Mouse (Mus musculus) stomach, postnatal 0 days (tissue): ENCODE results near the gene P4htm. TPM values are rescaled to one million over a fixed set of nuclear protein-coding genes. Genes with fewer than 3 reads are reported as not detected.

ENCODE experiments used
- ATAC-seq: fragments of 200-750 bp; cut with Nextera tagmentation; 2 replicates; pipeline ENCODE4 v1.8.0; 2017; ENCODE audit not compliant: low FRiP score, low TSS enrichment
- DNase-seq: peaks from one replicate; pipeline ENCODE4 v3.0.0-alpha.2; 2016; ENCODE audit warnings: low spot score
- H3K27ac ChIP-seq: fragments of 300-500 bp; sonication (generic); replicated peaks from 2 replicates; pipeline ENCODE4 v1.5.1; 2014; ENCODE audit warnings: mild to moderate bottlenecking, control low read depth
- H3K27me3 ChIP-seq: fragments of 300-500 bp; sonication (generic); 2 replicates; pipeline ENCODE4 v1.6.1; 2014; ENCODE audit warnings: low read length; ENCODE audit not compliant: control insufficient read depth, insufficient read depth
- H3K36me3 ChIP-seq: fragments of 300-500 bp; sonication (generic); 2 replicates; pipeline ENCODE4 v1.6.1; 2014; ENCODE audit warnings: low read length, mixed read lengths; ENCODE audit not compliant: control insufficient read depth, insufficient read depth
- H3K4me1 ChIP-seq: fragments of 300-500 bp; sonication (generic); replicated peaks from 2 replicates; pipeline ENCODE4 v1.6.1; 2014; ENCODE audit warnings: antibody characterized with exemption; ENCODE audit not compliant: control insufficient read depth, insufficient read depth
- H3K4me2 ChIP-seq: fragments of 300-500 bp; sonication (generic); replicated peaks from 2 replicates; pipeline ENCODE4 v1.6.1; 2014; ENCODE audit warnings: low read depth, mild to moderate bottlenecking, control low read depth, moderate library complexity
- H3K4me3 ChIP-seq: fragments of 300-500 bp; sonication (generic); 2 replicates; pipeline ENCODE4 v1.5.1; 2014; ENCODE audit warnings: low read depth, low read length, control low read depth
- H3K9ac ChIP-seq: fragments of 300-500 bp; sonication (generic); 2 replicates; pipeline ENCODE4 v1.6.1; 2014; ENCODE audit warnings: mild to moderate bottlenecking, low read length, control low read depth, mixed read lengths
- H3K9me3 ChIP-seq: fragments of 300-500 bp; sonication (generic); 2 replicates; pipeline ENCODE4 v1.6.1; 2016; ENCODE audit warnings: low read length; ENCODE audit not compliant: control insufficient read depth
- CTCF ChIP-seq: IDR thresholded peaks from 2 replicates; pipeline ENCODE4 v1.5.1; 2016; ENCODE audit warnings: antibody characterized with exemption, low read depth, mild to moderate bottlenecking, moderate library complexity
- EP300 ChIP-seq: optimal IDR thresholded peaks from 2 replicates; pipeline ENCODE3; 2016; ENCODE audit warnings: antibody characterized with exemption
- WGBS: fragments of 180-500 bp; shearing (Covaris S2); extraction: QIAGEN DNeasy Blood & Tissue Kit; methylation state at CpG from one replicate; pipeline ENCODE4 v1.1.7; 2014; 5-methylcytosine and 5-hydroxymethylcytosine counted together
- polyA plus RNA-seq: library from polyadenylated mRNA; unstranded; fragments of >200 nt; fragmentation: Nextera tagmentation; extraction: Ambion mirVana; gene quantifications from 2 replicates; pipeline ENCODE4 v1.2.1, GENCODE M21; 2015

Gene P4htm
- 3.7 and 4.4 TPM in 2 replicates for polyA plus RNA-seq

DNA sequence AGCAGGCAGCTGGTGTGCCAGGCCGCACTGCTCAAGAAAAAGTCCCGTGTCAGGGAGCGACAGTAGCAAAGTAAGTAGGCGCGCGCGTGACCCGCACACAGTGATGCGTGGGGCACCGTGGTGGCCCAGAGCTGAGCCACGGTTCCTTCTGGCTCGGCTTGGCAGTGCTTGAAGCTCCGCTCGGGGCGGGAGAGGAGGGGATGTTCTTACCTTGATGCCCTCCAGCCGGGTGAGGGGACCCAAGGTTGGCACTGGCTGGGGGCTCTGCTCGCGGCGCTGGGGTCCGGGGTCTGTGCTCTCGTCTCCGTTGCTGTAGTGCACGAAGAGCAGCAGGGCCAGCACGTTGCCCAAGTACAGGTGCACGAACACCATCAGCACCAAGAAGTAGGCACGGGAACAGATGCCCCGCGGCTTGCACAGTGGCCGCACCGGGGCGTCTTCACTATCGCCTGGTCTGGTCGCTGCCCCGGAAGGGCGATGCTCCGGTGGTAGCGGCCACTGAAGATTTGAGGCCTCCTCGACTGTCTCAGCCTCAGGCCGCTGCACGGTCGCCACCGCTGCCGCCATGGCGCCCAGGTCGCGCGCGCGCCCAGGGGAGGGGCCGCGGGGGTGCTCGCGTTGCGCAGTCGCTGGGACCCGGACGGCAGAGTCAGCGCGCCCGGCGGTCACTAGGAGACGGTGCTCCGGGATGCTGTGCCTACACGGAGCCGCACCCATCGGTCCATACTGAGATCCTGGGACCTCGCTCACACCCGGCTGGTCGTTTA, at the start of gene P4htm:
P4htm (minus strand) TSS at position 670 of the 767 bp plus-strand sequence.
- H3K9ac ChIP-seq, result peak within 1 kb of the TSS; percentile 68
- H3K9me3 ChIP-seq, result no peaks in the 10 kb centered on the region
- ATAC-seq (peak; percentile 79), DNase-seq (peak; percentile 61)
- H3K27me3 ChIP-seq, result no peaks in the 10 kb centered on the region
- H3K4me3 ChIP-seq, result peak within 1 kb of the TSS; percentile 63
- no peaks in the 10 kb centered on the region for H3K36me3 ChIP-seq
- H3K4me2 ChIP-seq, result peak within 1 kb of the TSS; percentile 88
- 0 out of 2 replicates have a peak within 1 kb of the TSS, but pooled peaks have one; percentile 13 for H3K27ac ChIP-seq
- TF ChIP-seq EP300 (no peak), CTCF (no peak)
- no peaks in the 10 kb centered on the region for H3K4me1 ChIP-seq
- WGBS, result 3% methylated on average over 66 of the region's 69 CpGs

DNA sequence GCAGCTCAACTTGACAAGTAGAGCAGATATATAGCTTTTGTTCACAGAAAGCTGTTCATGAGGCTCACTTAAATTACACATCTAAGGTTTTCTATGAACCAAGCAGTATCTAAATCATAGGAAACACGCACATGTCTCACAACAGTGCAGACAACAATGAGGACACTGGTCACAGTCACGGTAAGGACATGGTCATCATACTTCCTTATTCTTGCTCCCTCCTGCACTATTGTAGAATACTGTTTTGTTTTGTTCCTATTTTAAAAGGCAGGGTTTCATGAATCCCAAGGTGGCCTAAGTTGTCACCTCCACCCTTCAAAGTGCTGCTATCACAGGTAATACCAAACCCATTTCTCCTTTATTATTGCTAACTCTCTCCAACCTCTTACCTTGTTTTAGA, 42.4 kb upstream of the P4htm start:
- H3K36me3 ChIP-seq, result peaks cover 5% of the 10 kb centered on the region; the same call in 1 of the 2 replicates
- no peak overlapping the region for H3K27ac ChIP-seq
- H3K4me2 ChIP-seq, result no peak overlapping the region
- H3K4me3 ChIP-seq, result no peak overlapping the region
- no peaks in the 10 kb centered on the region for H3K27me3 ChIP-seq
- no peak for ATAC-seq
- H3K9me3 ChIP-seq, result no peaks in the 10 kb centered on the region
- WGBS, result 80% methylated on average over 2 of the region's 2 CpGs
- no peak overlapping the region for H3K9ac ChIP-seq
- no peak for DNase-seq
- no peak for TF ChIP-seq CTCF
- no peak for TF ChIP-seq EP300
- H3K4me1 ChIP-seq, result no peaks in the 10 kb centered on the region

DNA sequence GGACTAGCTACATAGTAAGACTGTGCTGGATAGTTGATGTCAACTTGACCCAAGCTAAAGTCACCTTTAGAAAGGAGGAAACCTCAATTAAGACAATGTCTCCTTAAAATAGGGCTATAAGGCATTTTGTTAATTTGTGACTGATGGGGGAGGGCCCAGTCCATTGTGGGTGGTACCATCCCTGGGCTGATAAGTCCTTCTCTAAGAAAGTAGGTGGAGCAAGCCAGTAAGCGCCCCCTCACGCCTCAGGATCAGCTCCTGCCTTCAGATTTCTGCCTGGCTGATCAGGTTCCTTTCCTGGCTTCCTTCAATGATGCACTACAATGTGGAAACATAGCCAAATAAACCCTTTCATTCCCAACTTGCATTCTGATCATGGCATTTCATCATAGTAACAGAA, 37.9 kb upstream of the P4htm start:
- Histone ChIP-seq H3K36me3 (no peaks in the 10 kb centered on the region), H3K9me3 (no peaks in the 10 kb centered on the region), H3K4me3 (no peak overlapping the region), H3K4me1 (no peaks in the 10 kb centered on the region), H3K27me3 (no peaks in the 10 kb centered on the region), H3K9ac (no peak overlapping the region), H3K4me2 (no peak overlapping the region), H3K27ac (no peak overlapping the region)
- no peak for DNase-seq
- TF ChIP-seq EP300, result no peak
- 70% methylated on average over 2 of the region's 2 CpGs for WGBS
- no peak for ATAC-seq

DNA sequence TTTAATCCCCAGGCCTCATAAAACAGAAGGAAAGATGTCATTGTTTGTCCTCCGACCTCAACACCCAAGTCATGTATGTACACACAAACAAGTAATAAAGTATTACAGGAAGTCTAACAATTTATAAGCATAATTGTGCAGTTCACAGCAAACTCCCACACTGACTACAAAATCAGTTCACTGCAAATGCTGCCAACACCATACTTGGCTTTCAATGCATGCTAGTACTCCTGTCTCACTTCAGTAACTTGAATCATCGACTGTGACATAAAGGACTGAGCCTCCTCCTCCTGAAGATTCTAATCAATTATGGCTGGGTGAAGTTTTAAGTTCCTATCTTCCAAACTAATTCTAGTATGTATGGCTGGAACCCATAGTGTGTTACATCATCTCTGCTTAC, 36.4 kb upstream of the P4htm start:
- 70% methylated on average over 2 of the region's 2 CpGs for WGBS
- Histone ChIP-seq H3K4me1 (no peaks in the 10 kb centered on the region), H3K27me3 (no peaks in the 10 kb centered on the region), H3K9ac (no peak overlapping the region), H3K9me3 (no peaks in the 10 kb centered on the region), H3K4me2 (no peak overlapping the region), H3K36me3 (no peaks in the 10 kb centered on the region), H3K27ac (no peak overlapping the region), H3K4me3 (no peak overlapping the region)
- ATAC-seq (no peak), DNase-seq (no peak)
- TF ChIP-seq CTCF (no peak), EP300 (no peak)

DNA sequence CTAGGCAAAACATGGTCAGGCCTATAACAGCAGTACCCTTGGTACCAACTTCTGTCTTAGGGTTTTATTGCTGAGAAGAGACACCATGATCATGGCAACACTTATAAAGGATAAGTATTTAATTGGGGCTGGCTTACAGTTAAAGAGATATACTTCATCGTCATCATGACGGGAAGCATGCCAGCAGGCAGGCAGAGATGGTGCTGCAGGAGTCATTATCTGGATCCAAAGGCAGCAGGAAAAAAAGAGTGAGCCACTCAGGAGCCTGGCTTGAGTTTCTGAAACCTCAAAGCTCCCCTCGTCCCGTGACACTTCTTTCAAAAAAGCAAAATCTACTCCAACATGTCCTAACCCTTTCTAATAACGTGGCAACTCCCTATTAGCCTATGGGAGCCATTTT, 34.9 kb upstream of the P4htm start:
- no peak for ATAC-seq
- TF ChIP-seq EP300 (no peak), CTCF (no peak)

DNA sequence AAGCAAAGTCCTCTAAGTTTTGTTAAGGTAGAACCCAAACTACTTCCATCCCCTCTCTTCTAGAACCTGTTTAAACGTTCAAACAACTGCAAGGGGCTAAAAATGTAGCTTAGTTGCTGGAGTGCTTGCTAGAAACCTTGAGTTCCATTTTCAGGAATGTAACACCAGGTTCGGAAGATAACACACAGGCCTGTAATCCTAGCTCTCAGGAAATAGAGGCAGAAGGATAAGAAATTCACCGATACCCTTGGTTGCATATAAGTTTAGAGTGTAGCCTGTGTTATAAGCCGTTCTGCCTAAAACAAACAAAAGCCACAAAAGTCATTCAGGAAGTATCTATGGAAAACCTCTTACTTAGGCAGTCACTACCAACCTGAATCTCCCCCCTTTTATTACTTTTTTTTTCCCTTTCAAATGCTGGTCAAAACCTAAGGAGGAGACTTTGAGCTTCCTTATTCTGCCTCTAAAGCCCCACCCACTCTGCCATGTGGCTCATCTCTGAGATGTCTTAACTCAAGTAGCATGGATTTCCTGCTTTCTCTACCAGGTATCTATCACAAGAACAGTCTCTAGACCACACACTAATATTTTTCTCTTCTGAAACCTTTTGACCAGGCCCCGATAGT, 34.3 kb upstream of the P4htm start:
- no peaks in the 10 kb centered on the region for H3K9me3 ChIP-seq
- no peak overlapping the region for H3K9ac ChIP-seq
- H3K4me1 ChIP-seq, result no peaks in the 10 kb centered on the region
- H3K4me3 ChIP-seq, result no peak overlapping the region
- no peaks in the 10 kb centered on the region for H3K36me3 ChIP-seq
- H3K27me3 ChIP-seq, result no peaks in the 10 kb centered on the region
- H3K4me2 ChIP-seq, result no peak overlapping the region
- H3K27ac ChIP-seq, result no peak overlapping the region
- no peak for DNase-seq
- ATAC-seq, result no peak
- TF ChIP-seq EP300 (no peak), CTCF (no peak)
- 67% methylated on average over 5 of the region's 5 CpGs for WGBS

More for the DNA sequence above, 34.9 kb upstream of the P4htm start:
- no peak overlapping the region for H3K4me3 ChIP-seq
- no peak overlapping the region for H3K9ac ChIP-seq
- DNase-seq, result no peak
- H3K4me1 ChIP-seq, result no peaks in the 10 kb centered on the region
- H3K9me3 ChIP-seq, result no peaks in the 10 kb centered on the region
- no peaks in the 10 kb centered on the region for H3K27me3 ChIP-seq
- H3K4me2 ChIP-seq, result no peak overlapping the region
- H3K36me3 ChIP-seq, result no peaks in the 10 kb centered on the region
- WGBS, result 80% methylated on average over 5 of the region's 5 CpGs
- H3K27ac ChIP-seq, result no peak overlapping the region
